Mouse (Mus musculus) urinary bladder, postnatal 36 days (tissue): ENCODE results near the gene Arhgap24.
"Not testable (repeated sequence)": the region's sequence is repeated elsewhere in the genome, so short reads cannot be mapped to it uniquely, and the experiment has no call there.

Experiments
- DNase-seq, 2 experiments: peaks; one replicate each; pipeline ENCODE4 v3.0.0; 2022; ENCODE audit warnings: low spot score in 2 of 2, mixed read lengths in 1 of 2

Gene Arhgap24

DNA sequence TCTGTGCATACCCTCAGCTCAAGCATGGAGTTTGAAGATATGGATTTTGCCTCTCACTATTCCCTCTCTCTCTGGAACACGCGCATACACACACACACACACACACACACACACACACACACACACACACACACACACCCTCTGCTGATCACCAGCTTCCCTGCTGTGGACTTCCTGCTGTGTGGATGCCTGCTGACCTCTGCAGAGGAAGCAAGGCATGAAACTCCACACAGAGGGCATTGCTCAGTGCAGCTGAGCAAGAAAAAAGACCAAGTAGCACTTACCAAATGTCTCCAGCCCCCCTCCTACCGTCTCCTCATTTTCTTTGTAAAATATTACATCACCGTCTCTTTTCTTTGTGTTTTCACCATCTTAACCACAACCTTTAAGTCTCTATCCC lies 310.1 kb downstream of the Arhgap24 start:
- no peak for DNase-seq

- DNase-seq, result peak in 1 of 2 experiments; percentile 37
These were observed 312.3 kb downstream of the Arhgap24 start for GRCm38 (mm10) chr5:102793536-102793935.

DNA sequence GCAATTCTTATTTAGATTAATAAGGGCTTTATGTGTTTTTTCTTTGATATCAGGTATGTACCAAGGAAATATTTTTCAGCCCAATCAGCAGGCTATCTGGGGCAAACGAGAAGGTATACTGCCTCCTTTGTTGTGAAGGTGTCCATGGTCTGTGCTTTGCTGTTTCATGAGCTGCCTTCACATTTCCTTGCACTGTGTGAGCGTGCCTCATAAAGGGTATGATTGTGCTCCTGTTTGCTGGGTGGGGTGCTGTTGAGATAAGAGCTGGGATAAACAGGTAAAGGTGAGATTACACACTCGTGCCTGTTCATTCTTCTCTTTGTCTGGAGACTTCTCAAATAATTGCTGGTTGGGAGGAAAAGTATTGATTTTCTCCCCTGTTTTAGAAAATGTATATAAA lies 320.3 kb downstream of the Arhgap24 start:
- no peak for DNase-seq

- no peak for DNase-seq
These were observed 321.6 kb downstream of the Arhgap24 start for GRCm38 (mm10) chr5:102802833-102803232.

- DNase-seq, result peak in 1 of 2 experiments; percentile 16
These were observed 322.5 kb downstream of the Arhgap24 start for GRCm38 (mm10) chr5:102803675-102804074.

- no peak for DNase-seq
These were observed 326.3 kb downstream of the Arhgap24 start for GRCm38 (mm10) chr5:102807518-102807917.

DNA sequence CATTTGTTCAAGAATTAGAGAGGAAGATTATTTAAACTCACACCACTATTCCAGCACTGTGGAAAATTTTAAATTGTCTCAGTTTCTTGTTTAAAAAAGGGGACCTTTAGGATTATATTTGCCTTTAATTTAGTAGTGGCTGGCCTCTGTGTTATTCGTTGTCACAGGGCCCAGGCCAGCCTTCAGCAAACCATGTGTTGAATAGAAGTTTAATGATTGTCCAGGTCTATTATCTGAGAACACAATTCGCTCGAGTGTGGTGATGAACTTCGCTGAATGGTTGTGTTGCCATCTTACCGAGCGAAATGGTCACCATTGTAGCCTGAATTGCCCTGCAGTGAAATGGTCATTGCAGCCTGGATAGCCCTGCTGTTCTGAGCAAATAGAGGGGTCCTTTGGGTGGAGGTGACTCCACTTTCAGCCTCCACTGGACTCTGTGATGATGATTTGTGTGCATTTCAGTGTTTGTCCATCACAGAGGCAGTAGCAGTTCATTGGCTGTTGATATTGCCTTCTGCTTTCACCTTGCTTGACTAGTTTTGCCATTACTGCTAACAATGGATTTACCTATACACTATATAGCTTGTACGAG lies 329.3 kb downstream of the Arhgap24 start:
- no peak for DNase-seq

DNA sequence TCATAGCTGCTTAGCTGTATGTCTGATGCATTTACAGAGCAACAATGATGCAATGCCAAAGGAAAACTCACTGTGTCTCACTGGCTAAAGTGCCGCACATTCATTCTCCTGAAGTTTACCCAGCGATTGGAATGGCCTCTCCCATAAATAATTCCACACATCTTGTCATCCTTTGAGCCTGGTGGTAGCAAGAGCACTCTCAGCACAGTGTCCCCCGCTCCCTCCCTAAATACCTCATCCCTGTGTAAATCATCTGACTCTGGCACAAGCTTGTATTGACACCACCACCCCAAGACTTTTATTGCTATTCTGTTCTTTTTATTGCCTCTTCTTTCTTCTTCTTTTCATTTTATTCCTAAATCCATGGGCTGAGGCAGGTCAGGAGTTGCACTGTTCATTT lies 332.1 kb downstream of the Arhgap24 start:
- DNase-seq, result no peak

GRCm38 (mm10) chr5:102817641-102818040 lies 336.4 kb downstream of the Arhgap24 start:
- no peak for DNase-seq

DNA sequence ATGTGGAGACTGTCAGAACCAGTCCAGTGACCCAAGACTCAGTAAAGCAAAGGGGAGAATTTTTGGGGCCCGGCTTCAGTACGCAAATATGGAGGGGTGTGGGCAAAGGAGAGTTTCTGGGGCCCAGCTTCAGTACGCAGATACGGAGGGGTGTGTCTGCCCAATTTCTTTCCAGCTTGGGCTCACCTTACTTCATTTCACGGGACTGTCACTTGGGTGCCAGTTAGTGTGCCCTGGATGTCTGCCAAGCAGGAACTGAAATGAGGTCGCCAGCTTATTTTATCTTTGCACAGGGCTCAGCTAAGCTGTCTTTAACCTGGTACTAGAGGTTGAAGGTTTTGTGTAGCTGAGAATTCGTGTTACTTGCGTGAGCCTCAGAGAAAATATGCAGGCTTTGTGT lies 344.3 kb downstream of the Arhgap24 start:
- peak; percentile 45 to 54 for DNase-seq

DNA sequence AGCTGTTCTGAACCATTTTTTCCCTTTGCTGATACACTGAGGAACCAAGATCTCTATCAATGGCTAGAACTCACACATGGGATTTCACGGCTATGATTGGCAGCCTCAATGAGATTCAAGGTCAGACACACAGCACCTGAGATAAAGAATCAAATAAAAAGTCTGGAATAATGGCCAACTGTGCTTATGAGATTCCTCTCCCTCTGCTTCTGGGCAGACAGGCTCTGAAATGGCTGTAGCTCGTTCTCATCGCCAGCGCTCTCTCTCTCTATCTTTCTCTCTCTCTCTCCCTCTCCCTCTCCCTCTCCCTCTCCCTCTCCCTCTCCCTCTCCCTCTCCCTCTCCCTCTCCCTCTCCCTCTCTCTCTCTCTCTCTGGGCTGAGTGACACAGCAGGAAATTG lies 357.9 kb downstream of the Arhgap24 start:
- DNase-seq, result no peak

DNA sequence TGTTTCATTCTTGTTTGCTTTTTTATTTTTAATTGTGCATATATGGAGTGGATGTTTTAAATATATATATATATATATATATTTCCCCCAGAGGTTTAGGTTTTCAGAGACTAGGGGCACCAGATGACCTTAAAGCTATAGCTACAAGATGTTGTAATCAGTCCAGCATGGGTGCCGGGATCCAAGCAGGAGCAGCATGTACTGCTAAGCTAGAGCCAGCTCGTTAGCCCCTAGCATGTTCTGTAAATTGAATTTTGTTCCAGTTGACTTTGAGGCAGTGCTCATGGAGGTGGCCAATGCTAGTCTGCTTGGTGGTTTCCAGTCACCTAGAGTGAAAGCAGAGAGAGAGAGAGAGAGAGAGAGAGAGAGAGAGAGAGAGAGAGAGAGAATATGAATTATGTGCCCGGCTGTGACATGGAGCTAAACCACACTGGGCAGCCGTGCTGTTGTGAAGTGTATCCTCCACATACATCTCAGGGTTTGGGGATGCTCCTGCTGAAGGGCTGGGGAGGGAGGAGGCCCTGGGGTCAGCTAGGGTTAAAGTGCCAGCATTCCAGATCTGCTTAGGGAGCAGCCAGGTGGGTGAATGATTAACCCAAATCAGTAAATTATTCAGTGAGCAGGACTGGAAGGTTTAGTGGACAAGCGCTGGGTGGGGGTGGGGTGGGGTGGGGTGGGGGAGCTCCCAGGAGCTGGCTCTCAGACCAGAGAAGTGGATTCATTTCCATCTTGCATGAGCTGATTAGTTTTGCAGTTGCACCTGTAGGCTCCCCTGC lies 362.9 kb downstream of the Arhgap24 start:
- DNase-seq, result no peak

DNA sequence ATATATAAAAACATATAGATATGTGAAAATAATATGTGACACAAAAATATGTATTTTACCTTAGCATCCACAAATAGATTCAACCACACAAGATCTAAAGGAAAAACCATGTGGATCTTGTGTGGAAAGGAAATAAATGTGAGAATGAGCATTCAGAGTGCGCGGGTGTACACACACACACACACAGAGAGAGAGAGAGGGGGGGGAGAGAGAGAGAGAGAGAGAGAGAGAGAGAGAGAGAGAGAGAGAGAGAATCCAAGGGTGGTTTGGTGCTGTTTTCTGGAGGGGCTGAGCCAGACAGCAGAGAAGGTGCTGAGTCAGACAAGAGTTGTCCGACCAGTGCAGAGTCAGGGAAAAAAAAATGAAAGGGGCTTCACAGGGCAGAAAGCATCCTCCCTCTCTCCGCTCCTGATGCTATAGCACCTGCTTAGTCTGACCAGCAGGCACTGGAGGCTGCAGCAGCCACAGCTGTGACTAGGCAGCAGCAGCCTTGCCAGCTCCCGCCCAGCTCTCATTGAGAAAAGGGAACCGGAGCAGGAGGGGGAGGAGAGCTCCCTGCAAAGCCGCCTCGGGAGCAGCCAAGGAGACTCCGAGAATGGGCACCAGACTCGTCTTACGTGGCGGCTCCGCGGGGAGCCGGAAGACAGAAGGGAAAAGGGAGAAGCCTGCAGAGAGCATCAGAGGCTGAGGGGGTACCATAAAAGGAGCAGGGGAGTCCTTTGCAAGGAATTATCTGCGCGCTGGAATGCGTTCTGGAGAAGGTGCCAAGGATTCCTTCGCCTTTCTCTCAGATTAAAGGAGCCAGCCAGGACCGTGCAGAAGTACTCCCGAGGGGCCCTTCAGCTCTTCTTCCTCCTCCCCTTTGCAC lies 363.8 kb downstream of the Arhgap24 start:
- peak; percentile 63 to 81 for DNase-seq

- no peak for DNase-seq
These were observed 364.6 kb downstream of the Arhgap24 start for GRCm38 (mm10) chr5:102845800-102846199.

- DNase-seq, result no peak
These were observed 366.7 kb downstream of the Arhgap24 start for GRCm38 (mm10) chr5:102847859-102848258.

- DNase-seq, result no peak
These were observed 370.6 kb downstream of the Arhgap24 start for GRCm38 (mm10) chr5:102851761-102852160.

DNA sequence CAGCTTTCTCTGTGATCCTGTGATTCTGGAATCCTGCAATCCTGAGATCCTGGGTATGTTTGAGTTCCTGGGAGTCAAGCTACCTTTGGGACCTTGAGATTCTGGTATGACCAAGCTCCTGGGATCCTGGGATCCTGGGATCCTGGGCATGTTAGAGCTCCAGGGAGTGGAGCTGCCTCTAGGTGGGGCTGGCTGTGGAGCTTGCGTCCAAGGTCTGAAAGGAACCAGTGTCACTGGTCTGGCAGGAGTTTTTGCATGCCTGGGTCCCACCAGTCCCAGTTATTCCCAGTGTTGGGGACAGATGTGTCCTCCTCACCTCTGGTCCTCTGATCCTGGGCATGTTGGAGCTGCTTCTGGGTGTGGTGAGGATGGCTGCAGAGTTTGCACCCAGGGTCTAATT lies 372.6 kb downstream of the Arhgap24 start:
- no peak for DNase-seq

GRCm38 (mm10) chr5:102855805-102856204 lies 374.6 kb downstream of the Arhgap24 start:
- no peak for DNase-seq

DNA sequence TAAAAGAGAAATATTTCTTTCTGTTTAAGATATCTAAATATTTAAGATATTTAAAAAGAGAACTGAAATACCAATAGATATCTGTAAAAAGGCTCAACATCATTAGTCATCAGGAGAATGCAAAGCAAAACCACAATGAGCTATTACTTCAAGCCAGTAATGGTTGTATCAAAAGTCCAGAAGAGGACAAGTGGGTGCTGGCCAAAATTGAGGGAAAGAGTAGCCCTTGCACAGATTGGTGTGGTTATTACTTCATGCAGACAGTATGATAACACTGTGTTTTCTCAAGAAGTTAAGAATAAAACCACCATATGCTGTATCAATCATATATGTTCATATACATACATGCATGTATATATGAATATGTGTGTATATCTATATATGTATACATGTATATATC lies 376.9 kb downstream of the Arhgap24 start:
- DNase-seq, result no peak

DNA sequence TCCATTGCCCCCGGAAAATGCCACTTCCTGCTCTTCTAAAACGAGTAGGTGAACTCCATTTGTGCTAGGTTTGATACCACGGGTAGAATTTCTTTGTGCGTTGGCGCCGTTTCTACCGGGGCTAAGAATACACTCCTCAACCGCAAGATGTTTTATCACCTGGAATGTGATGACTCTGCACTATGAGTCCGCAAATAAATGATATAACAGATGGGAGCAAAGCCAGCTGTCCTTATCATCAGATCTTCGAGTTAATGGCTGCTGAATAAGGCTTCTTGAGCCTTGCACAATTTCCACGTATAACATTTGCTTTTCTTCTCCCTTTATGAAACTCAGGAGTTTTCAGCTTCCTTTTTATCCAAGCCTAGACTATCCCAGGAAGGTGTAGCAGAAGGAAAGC lies 378.6 kb downstream of the Arhgap24 start:
- DNase-seq, result peak in 1 of 2 experiments; percentile 45

- no peak for DNase-seq
These were observed 387.0 kb downstream of the Arhgap24 start for GRCm38 (mm10) chr5:102868196-102868595.

DNA sequence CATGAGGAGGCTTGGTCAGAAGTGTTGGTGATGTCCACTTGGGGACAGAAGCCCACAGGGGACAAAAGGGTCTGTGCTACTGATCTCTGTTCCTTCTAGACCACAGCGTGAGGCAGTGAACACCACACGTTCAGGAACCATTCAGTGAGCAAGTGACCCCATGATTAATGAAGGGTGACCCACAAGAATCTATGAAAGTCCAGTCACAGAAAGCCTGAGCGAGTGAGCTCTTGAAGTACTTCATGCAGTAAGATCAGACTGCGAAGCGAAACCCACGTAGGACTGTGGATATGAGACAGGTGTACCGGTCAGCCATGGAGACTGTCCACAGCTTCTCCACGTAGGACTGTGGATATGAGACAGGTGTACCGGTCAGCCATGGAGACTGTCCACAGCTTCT lies 391.8 kb downstream of the Arhgap24 start:
- DNase-seq, result not testable (repeated sequence)
